Mouse (Mus musculus) lung, embryonic 15.5 days (tissue): Measurements from ENCODE around the gene Gm37240. TPM values are rescaled to one million over a fixed set of nuclear protein-coding genes. Genes with fewer than 3 reads are reported as not detected.
A peak's percentile ranks its signal among the peaks of the same experiment; 100 is the strongest.

Experiments
- ATAC-seq: fragments of 200-750 bp; cut with Nextera tagmentation; 2 replicates; pipeline ENCODE4 v1.8.0; 2017; ENCODE audit warnings: moderate number of reproducible peaks, borderline replicate concordance; ENCODE audit not compliant: low FRiP score, low TSS enrichment; ENCODE audit errors: extremely low read depth
- H3K27ac ChIP-seq: fragments of 300-500 bp; sonication (generic); 2 replicates; pipeline ENCODE4 v1.5.1; 2015; ENCODE audit warnings: moderate library complexity, mild to moderate bottlenecking, inconsistent platforms
- H3K27me3 ChIP-seq: fragments of 300-500 bp; sonication (generic); 2 replicates; pipeline ENCODE4 v1.6.1; 2015; ENCODE audit warnings: inconsistent platforms
- H3K36me3 ChIP-seq: fragments of 300-500 bp; sonication (generic); 2 replicates; pipeline ENCODE4 v1.6.1; 2015; ENCODE audit warnings: inconsistent platforms
- H3K4me1 ChIP-seq: fragments of 300-500 bp; sonication (generic); 2 replicates; pipeline ENCODE4 v1.6.1; 2015; ENCODE audit warnings: inconsistent platforms
- H3K4me2 ChIP-seq: fragments of 300-500 bp; sonication (generic); 2 replicates; pipeline ENCODE4 v1.6.1; 2015; ENCODE audit warnings: inconsistent platforms, mild to moderate bottlenecking, moderate library complexity
- H3K4me3 ChIP-seq: fragments of 300-500 bp; sonication (generic); 2 replicates; pipeline ENCODE4 v1.5.1; 2015; ENCODE audit warnings: mild to moderate bottlenecking, inconsistent platforms
- H3K9ac ChIP-seq: fragments of 300-500 bp; sonication (generic); 2 replicates; pipeline ENCODE4 v1.6.1; 2015; ENCODE audit warnings: inconsistent platforms
- H3K9me3 ChIP-seq: fragments of 300-500 bp; sonication (generic); 2 replicates; pipeline ENCODE4 v1.6.1; 2016; ENCODE audit warnings: inconsistent platforms
- WGBS: fragments of 180-500 bp; shearing (Covaris S2); methylation state at CpG from one replicate; pipeline ENCODE4 v1.1.7; 2015; 5-methylcytosine and 5-hydroxymethylcytosine counted together
- polyA plus RNA-seq: library from polyadenylated mRNA; unstranded; fragments of >200 nt; fragmentation: Nextera tagmentation; extraction: Ambion mirVana; gene quantifications from 2 replicates; pipeline ENCODE4 v1.2.1, GENCODE M21; 2015

Gene Gm37240
- polyA plus RNA-seq, 1 experiment from 2014 or later, result 8.8 TPM

GRCm38 (mm10) chr3:85727171-85727570, 160.1 kb downstream of the Gm37240 start:
- Histone ChIP-seq H3K4me3 (no peak overlapping the region), H3K27ac (no peak overlapping the region), H3K9me3 (no peaks in the 10 kb centered on the region), H3K4me1 (no peaks in the 10 kb centered on the region), H3K9ac (no peak overlapping the region), H3K4me2 (no peak overlapping the region), H3K36me3 (no peaks in the 10 kb centered on the region), H3K27me3 (no peaks in the 10 kb centered on the region)
- WGBS, result 57% methylated on average over 2 of the region's 2 CpGs
- ATAC-seq, result no peak

- Histone ChIP-seq H3K36me3 (no peaks in the 10 kb centered on the region), H3K4me1 (no peaks in the 10 kb centered on the region), H3K27ac (no peak overlapping the region), H3K27me3 (no peaks in the 10 kb centered on the region), H3K4me3 (no peak overlapping the region), H3K9ac (no peak overlapping the region), H3K9me3 (no peaks in the 10 kb centered on the region), H3K4me2 (no peak overlapping the region)
- 81% methylated on average over 3 of the region's 3 CpGs for WGBS
- ATAC-seq, result no peak
Measured at GRCm38 (mm10) chr3:85725971-85726370, 161.3 kb downstream of the Gm37240 start.

- Histone ChIP-seq H3K27me3 (no peaks in the 10 kb centered on the region), H3K36me3 (no peaks in the 10 kb centered on the region), H3K4me1 (no peaks in the 10 kb centered on the region), H3K27ac (no peak overlapping the region), H3K9me3 (no peaks in the 10 kb centered on the region), H3K4me3 (no peak overlapping the region), H3K9ac (no peak overlapping the region), H3K4me2 (no peak overlapping the region)
- no peak for ATAC-seq
- 58% methylated on average over 2 of the region's 2 CpGs for WGBS
Measured at GRCm38 (mm10) chr3:85725110-85725509, 162.2 kb downstream of the Gm37240 start.

- Histone ChIP-seq H3K4me2 (no peak overlapping the region), H3K27me3 (no peaks in the 10 kb centered on the region)
- WGBS, result 80% methylated on average over 6 of the region's 6 CpGs
Measured at GRCm38 (mm10) chr3:85722581-85722980, 164.7 kb downstream of the Gm37240 start.

GRCm38 (mm10) chr3:85715764-85716297, 171.5 kb downstream of the Gm37240 start:
- H3K9me3 ChIP-seq, result no peaks in the 10 kb centered on the region
- no peak overlapping the region for H3K9ac ChIP-seq
- no peaks in the 10 kb centered on the region for H3K4me1 ChIP-seq
- WGBS, result 56% methylated on average over 4 of the region's 4 CpGs
- no peaks in the 10 kb centered on the region for H3K27me3 ChIP-seq
- no peak overlapping the region for H3K27ac ChIP-seq
- ATAC-seq, result no peak
- H3K4me3 ChIP-seq, result no peak overlapping the region
- H3K4me2 ChIP-seq, result no peak overlapping the region
- no peaks in the 10 kb centered on the region for H3K36me3 ChIP-seq

More at GRCm38 (mm10) chr3:85722581-85722980, 164.7 kb downstream of the Gm37240 start:
- Histone ChIP-seq H3K36me3 (no peaks in the 10 kb centered on the region), H3K4me3 (no peak overlapping the region), H3K27ac (no peak overlapping the region), H3K9ac (no peak overlapping the region), H3K4me1 (no peaks in the 10 kb centered on the region), H3K9me3 (no peaks in the 10 kb centered on the region)
- ATAC-seq, result no peak

- no peak overlapping the region for H3K4me3 ChIP-seq
- H3K4me2 ChIP-seq, result no peak overlapping the region
- H3K36me3 ChIP-seq, result no peaks in the 10 kb centered on the region
- no peaks in the 10 kb centered on the region for H3K9me3 ChIP-seq
- no peak overlapping the region for H3K9ac ChIP-seq
- 74% methylated on average over 7 of the region's 7 CpGs for WGBS
- no peak for ATAC-seq
- H3K27ac ChIP-seq, result no peak overlapping the region
- H3K27me3 ChIP-seq, result no peaks in the 10 kb centered on the region
- H3K4me1 ChIP-seq, result no peaks in the 10 kb centered on the region
Measured at GRCm38 (mm10) chr3:85713936-85714709, 173.2 kb downstream of the Gm37240 start.

GRCm38 (mm10) chr3:85710695-85711094, 176.6 kb downstream of the Gm37240 start:
- Histone ChIP-seq H3K27ac (no peak overlapping the region), H3K4me2 (no peak overlapping the region), H3K9ac (no peak overlapping the region), H3K4me3 (no peak overlapping the region), H3K9me3 (no peaks in the 10 kb centered on the region), H3K36me3 (no peaks in the 10 kb centered on the region), H3K4me1 (no peaks in the 10 kb centered on the region), H3K27me3 (no peaks in the 10 kb centered on the region)
- 27% methylated on average over 8 of the region's 8 CpGs for WGBS
- ATAC-seq, result no peak

- Histone ChIP-seq H3K4me3 (no peak overlapping the region), H3K4me1 (peaks cover 9% of the 10 kb centered on the region; the same call in 1 of the 2 replicates), H3K36me3 (no peaks in the 10 kb centered on the region), H3K27ac (no peak overlapping the region), H3K9me3 (no peaks in the 10 kb centered on the region), H3K27me3 (no peaks in the 10 kb centered on the region), H3K4me2 (no peak overlapping the region), H3K9ac (no peak overlapping the region)
- no peak for ATAC-seq
- 34% methylated on average over 7 of the region's 7 CpGs for WGBS
Measured at GRCm38 (mm10) chr3:85707421-85707820, 179.9 kb downstream of the Gm37240 start.

GRCm38 (mm10) chr3:85703141-85703882, 184.0 kb downstream of the Gm37240 start:
- Histone ChIP-seq H3K9ac (no peak overlapping the region), H3K9me3 (no peaks in the 10 kb centered on the region), H3K27ac (peak overlapping the region; percentile 63), H3K4me3 (no peak overlapping the region), H3K27me3 (no peaks in the 10 kb centered on the region), H3K4me2 (no peak overlapping the region), H3K36me3 (no peaks in the 10 kb centered on the region), H3K4me1 (peaks cover 9% of the 10 kb centered on the region; the same call in 1 of the 2 replicates)
- ATAC-seq, result peak; percentile 46; the same call in 1 of the 2 replicates
- WGBS, result 37% methylated on average over 6 of the region's 6 CpGs

GRCm38 (mm10) chr3:85698496-85698895, 188.8 kb downstream of the Gm37240 start:
- H3K4me2 ChIP-seq, result no peak overlapping the region
- 86% methylated on average over 4 of the region's 4 CpGs for WGBS
- no peak for ATAC-seq

GRCm38 (mm10) chr3:85695056-85695455, 192.3 kb downstream of the Gm37240 start:
- Histone ChIP-seq H3K27me3 (no peaks in the 10 kb centered on the region), H3K4me2 (no peak overlapping the region), H3K4me1 (no peaks in the 10 kb centered on the region), H3K4me3 (no peak overlapping the region), H3K9ac (no peak overlapping the region), H3K36me3 (no peaks in the 10 kb centered on the region), H3K9me3 (no peaks in the 10 kb centered on the region), H3K27ac (no peak overlapping the region)
- 74% methylated on average over 3 of the region's 3 CpGs for WGBS
- no peak for ATAC-seq

More at GRCm38 (mm10) chr3:85698496-85698895, 188.8 kb downstream of the Gm37240 start:
- H3K4me1 ChIP-seq, result peaks cover 6% of the 10 kb centered on the region; the same call in 1 of the 2 replicates
- no peak overlapping the region for H3K9ac ChIP-seq
- no peak overlapping the region for H3K4me3 ChIP-seq
- H3K36me3 ChIP-seq, result no peaks in the 10 kb centered on the region
- H3K27me3 ChIP-seq, result no peaks in the 10 kb centered on the region
- H3K9me3 ChIP-seq, result no peaks in the 10 kb centered on the region
- H3K27ac ChIP-seq, result no peak overlapping the region

- H3K4me1 ChIP-seq, result no peaks in the 10 kb centered on the region
- H3K27me3 ChIP-seq, result no peaks in the 10 kb centered on the region
- no peak overlapping the region for H3K4me2 ChIP-seq
- WGBS, result 39% methylated on average over 3 of the region's 3 CpGs
- no peak overlapping the region for H3K4me3 ChIP-seq
- H3K9ac ChIP-seq, result no peak overlapping the region
- ATAC-seq, result no peak
- no peaks in the 10 kb centered on the region for H3K36me3 ChIP-seq
- H3K9me3 ChIP-seq, result no peaks in the 10 kb centered on the region
- H3K27ac ChIP-seq, result no peak overlapping the region
Measured at GRCm38 (mm10) chr3:85693013-85693412, 194.3 kb downstream of the Gm37240 start.
